Mouse (Mus musculus) liver, adult 2 months (tissue): Measurements from ENCODE around the gene Mrps26.
"Not testable (repeated sequence)": the region's sequence is repeated elsewhere in the genome, so short reads cannot be mapped to it uniquely, and the experiment has no call there.

Experiments used
- CTCF ChIP-seq: fragments of 200-500 bp; IDR thresholded peaks from 2 replicates; pipeline ENCODE4 v1.5.1; 2011; ENCODE audit warnings: low read depth, low read length, control low read depth
- POLR2A ChIP-seq: fragments of 200-500 bp; IDR thresholded peaks from 2 replicates; pipeline ENCODE4 v1.6.1; 2011; ENCODE audit warnings: low read length, control low read depth; ENCODE audit not compliant: insufficient read depth; ENCODE audit errors: extremely low read depth

DNA sequence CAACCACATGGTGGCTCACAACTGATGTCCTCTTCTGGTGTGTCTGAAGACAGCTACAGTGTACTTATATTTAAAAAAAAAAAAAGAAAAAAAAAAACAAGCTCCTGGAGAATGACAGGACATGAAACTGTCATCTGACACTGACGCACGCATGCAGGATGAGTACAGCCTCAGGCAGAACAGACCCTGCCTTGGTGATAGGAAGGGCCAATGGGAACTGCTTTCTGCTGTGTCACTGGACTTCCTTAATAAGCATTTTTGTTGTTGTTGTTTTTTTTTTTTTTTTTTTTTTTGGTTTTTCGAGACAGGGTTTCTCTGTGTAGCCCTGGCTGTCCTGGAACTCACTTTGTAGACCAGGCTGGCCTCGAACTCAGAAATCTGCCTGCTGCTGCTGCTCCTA lies 38.1 kb upstream of the Mrps26 start:
- TF ChIP-seq CTCF, POLR2A: not testable (repeated sequence)
